Mouse (Mus musculus) liver, embryonic 12.5 days (tissue): ENCODE results near the gene Rgl1. TPM values are rescaled to one million over a fixed set of nuclear protein-coding genes. Genes with fewer than 3 reads are reported as not detected.
A peak's percentile ranks its signal among the peaks of the same experiment; 100 is the strongest.

Experiments used
- ATAC-seq: fragments of 200-750 bp; cut with Nextera tagmentation; 2 replicates; pipeline ENCODE4 v1.8.0; 2017; ENCODE audit warnings: moderate number of reproducible peaks, mild to moderate bottlenecking, moderate library complexity
- H3K27ac ChIP-seq: fragments of 300-500 bp; sonication (generic); 2 replicates; pipeline ENCODE4 v1.5.1; 2016; ENCODE audit warnings: mild to moderate bottlenecking
- H3K27me3 ChIP-seq: fragments of 300-500 bp; sonication (generic); replicated peaks from 2 replicates; pipeline ENCODE4 v1.6.1; 2016; ENCODE audit warnings: mild to moderate bottlenecking, moderate library complexity
- H3K36me3 ChIP-seq: fragments of 300-500 bp; sonication (generic); 2 replicates; pipeline ENCODE4 v1.6.1; 2016; ENCODE audit warnings: mild to moderate bottlenecking, moderate library complexity
- H3K4me1 ChIP-seq: fragments of 300-500 bp; sonication (generic); 2 replicates; pipeline ENCODE4 v1.6.1; 2016
- H3K4me2 ChIP-seq: fragments of 300-500 bp; sonication (generic); 2 replicates; pipeline ENCODE4 v1.6.1; 2016; ENCODE audit warnings: mild to moderate bottlenecking, moderate library complexity
- H3K4me3 ChIP-seq: fragments of 300-500 bp; sonication (generic); 2 replicates; pipeline ENCODE4 v1.5.1; 2016; ENCODE audit warnings: mild to moderate bottlenecking, moderate library complexity
- H3K9ac ChIP-seq: fragments of 300-500 bp; sonication (generic); 2 replicates; pipeline ENCODE4 v1.6.1; 2016; ENCODE audit warnings: mild to moderate bottlenecking, moderate library complexity
- H3K9me3 ChIP-seq: fragments of 300-500 bp; sonication (generic); replicated peaks from 2 replicates; pipeline ENCODE4 v1.6.1; 2016; ENCODE audit warnings: mild to moderate bottlenecking, moderate library complexity
- WGBS: fragments of 180-500 bp; shearing (Covaris S2); methylation state at CpG from one replicate; pipeline ENCODE4 v1.1.7; 2016; ENCODE audit not compliant: insufficient replicate concordance; 5-methylcytosine and 5-hydroxymethylcytosine counted together
- polyA plus RNA-seq: library from polyadenylated mRNA; unstranded; fragments of >200 nt; fragmentation: Nextera tagmentation; extraction: Ambion mirVana; gene quantifications from 2 replicates; pipeline ENCODE4 v1.2.1, GENCODE M21; 2016

The Rgl1 gene
- polyA plus RNA-seq, 1 experiment from 2014 or later, result 12.5 TPM

GRCm38 (mm10) chr1:152605895-152606625 lies 160.1 kb downstream of the Rgl1 start:
- no peak for ATAC-seq
- peaks cover 30% of the 10 kb centered on the region for H3K4me1 ChIP-seq
- no peaks in the 10 kb centered on the region for H3K36me3 ChIP-seq
- no peaks in the 10 kb centered on the region for H3K9me3 ChIP-seq
- H3K4me3 ChIP-seq, result no peak overlapping the region
- no peak overlapping the region for H3K9ac ChIP-seq
- no peaks in the 10 kb centered on the region for H3K27me3 ChIP-seq
- H3K27ac ChIP-seq, result no peak overlapping the region
- WGBS, result 30% methylated on average over 5 of the region's 5 CpGs
- H3K4me2 ChIP-seq, result no peak overlapping the region

- Histone ChIP-seq H3K9me3 (no peaks in the 10 kb centered on the region), H3K4me1 (peaks cover 30% of the 10 kb centered on the region), H3K27me3 (no peaks in the 10 kb centered on the region), H3K27ac (no peak overlapping the region), H3K4me3 (no peak overlapping the region), H3K9ac (no peak overlapping the region), H3K4me2 (no peak overlapping the region), H3K36me3 (no peaks in the 10 kb centered on the region)
- WGBS, result 75% methylated on average over 6 of the region's 6 CpGs
- ATAC-seq, result no peak
Measured at GRCm38 (mm10) chr1:152604147-152604546, 162.0 kb downstream of the Rgl1 start.

GRCm38 (mm10) chr1:152603628-152604027 lies 162.5 kb downstream of the Rgl1 start:
- peaks cover 35% of the 10 kb centered on the region for H3K4me1 ChIP-seq
- no peak overlapping the region for H3K4me3 ChIP-seq
- H3K4me2 ChIP-seq, result no peak overlapping the region
- no peaks in the 10 kb centered on the region for H3K36me3 ChIP-seq
- H3K9me3 ChIP-seq, result no peaks in the 10 kb centered on the region
- no peak for ATAC-seq
- no peak overlapping the region for H3K9ac ChIP-seq
- 75% methylated on average over 9 of the region's 9 CpGs for WGBS
- no peak overlapping the region for H3K27ac ChIP-seq
- no peaks in the 10 kb centered on the region for H3K27me3 ChIP-seq

GRCm38 (mm10) chr1:152600494-152600893 lies 165.7 kb downstream of the Rgl1 start:
- no peak for ATAC-seq
- H3K4me1 ChIP-seq, result peaks cover 34% of the 10 kb centered on the region
- H3K27ac ChIP-seq, result no peak overlapping the region
- H3K9ac ChIP-seq, result no peak overlapping the region
- H3K36me3 ChIP-seq, result no peaks in the 10 kb centered on the region
- no peaks in the 10 kb centered on the region for H3K9me3 ChIP-seq
- no peaks in the 10 kb centered on the region for H3K27me3 ChIP-seq
- 60% methylated on average over 2 of the region's 2 CpGs for WGBS
- no peak overlapping the region for H3K4me3 ChIP-seq
- H3K4me2 ChIP-seq, result no peak overlapping the region

GRCm38 (mm10) chr1:152599347-152599746 lies 166.8 kb downstream of the Rgl1 start:
- Histone ChIP-seq H3K27ac (no peak overlapping the region), H3K4me1 (peaks cover 45% of the 10 kb centered on the region)

GRCm38 (mm10) chr1:152594690-152595089 lies 171.5 kb downstream of the Rgl1 start:
- H3K27ac ChIP-seq, result peak overlapping the region; percentile 61
- ATAC-seq, result no peak
- H3K27me3 ChIP-seq, result no peaks in the 10 kb centered on the region
- H3K4me1 ChIP-seq, result peaks cover 70% of the 10 kb centered on the region
- H3K36me3 ChIP-seq, result no peaks in the 10 kb centered on the region
- H3K9me3 ChIP-seq, result no peaks in the 10 kb centered on the region
- H3K4me3 ChIP-seq, result no peak overlapping the region
- 16% methylated on average over 5 of the region's 5 CpGs for WGBS
- H3K9ac ChIP-seq, result no peak overlapping the region
- no peak overlapping the region for H3K4me2 ChIP-seq

More at GRCm38 (mm10) chr1:152599347-152599746, 166.8 kb downstream of the Rgl1 start:
- 27% methylated on average over 8 of the region's 8 CpGs for WGBS
- Histone ChIP-seq H3K27me3 (no peaks in the 10 kb centered on the region), H3K4me2 (no peak overlapping the region), H3K36me3 (no peaks in the 10 kb centered on the region), H3K9me3 (no peaks in the 10 kb centered on the region), H3K4me3 (no peak overlapping the region), H3K9ac (no peak overlapping the region)
- no peak for ATAC-seq

GRCm38 (mm10) chr1:152593831-152594549 lies 172.2 kb downstream of the Rgl1 start:
- ATAC-seq, result no peak
- no peak overlapping the region for H3K4me3 ChIP-seq
- WGBS, result 74% methylated on average over 9 of the region's 9 CpGs
- no peak overlapping the region for H3K9ac ChIP-seq
- H3K9me3 ChIP-seq, result no peaks in the 10 kb centered on the region
- peak overlapping the region; percentile 88 for H3K27ac ChIP-seq
- no peaks in the 10 kb centered on the region for H3K36me3 ChIP-seq
- H3K4me1 ChIP-seq, result peaks cover 68% of the 10 kb centered on the region
- no peak overlapping the region for H3K4me2 ChIP-seq
- no peaks in the 10 kb centered on the region for H3K27me3 ChIP-seq

- H3K9me3 ChIP-seq, result no peaks in the 10 kb centered on the region
- no peaks in the 10 kb centered on the region for H3K36me3 ChIP-seq
- WGBS, result 79% methylated on average over 7 of the region's 7 CpGs
- ATAC-seq, result peak; percentile 60
- H3K4me1 ChIP-seq, result peaks cover 62% of the 10 kb centered on the region
- no peak overlapping the region for H3K4me3 ChIP-seq
- no peak overlapping the region for H3K9ac ChIP-seq
- no peaks in the 10 kb centered on the region for H3K27me3 ChIP-seq
- peak overlapping the region; percentile 88 for H3K27ac ChIP-seq
- peak overlapping the region; percentile 62 for H3K4me2 ChIP-seq
Measured at GRCm38 (mm10) chr1:152593382-152593781, 172.8 kb downstream of the Rgl1 start.

GRCm38 (mm10) chr1:152592609-152593008 lies 173.5 kb downstream of the Rgl1 start:
- peak overlapping the region; percentile 62 for H3K4me2 ChIP-seq

GRCm38 (mm10) chr1:152591746-152592498 lies 174.2 kb downstream of the Rgl1 start:
- Histone ChIP-seq H3K27me3 (peaks cover 4% of the 10 kb centered on the region; the same call in 1 of the 2 replicates), H3K9me3 (no peaks in the 10 kb centered on the region), H3K4me3 (peak overlapping the region; percentile 25), H3K36me3 (no peaks in the 10 kb centered on the region), H3K27ac (peak overlapping the region; percentile 88), H3K4me1 (peaks cover 60% of the 10 kb centered on the region), H3K4me2 (peak overlapping the region; percentile 62), H3K9ac (peak overlapping the region; percentile 42)
- 75% methylated on average over 13 of the region's 15 CpGs for WGBS
- peak; percentile 78 for ATAC-seq

More at GRCm38 (mm10) chr1:152592609-152593008, 173.5 kb downstream of the Rgl1 start:
- H3K27me3 ChIP-seq, result no peaks in the 10 kb centered on the region
- peak; percentile 99 for ATAC-seq
- H3K4me1 ChIP-seq, result peaks cover 60% of the 10 kb centered on the region
- H3K9ac ChIP-seq, result peak overlapping the region; percentile 42
- peak overlapping the region; percentile 88 for H3K27ac ChIP-seq
- H3K36me3 ChIP-seq, result no peaks in the 10 kb centered on the region
- 40% methylated on average over 6 of the region's 6 CpGs for WGBS
- peak overlapping the region; percentile 25 for H3K4me3 ChIP-seq
- H3K9me3 ChIP-seq, result no peaks in the 10 kb centered on the region

GRCm38 (mm10) chr1:152590321-152590720 lies 175.8 kb downstream of the Rgl1 start:
- WGBS, result 77% methylated on average over 5 of the region's 5 CpGs
- Histone ChIP-seq H3K27ac (no peak overlapping the region), H3K4me2 (no peak overlapping the region), H3K27me3 (peaks cover 12% of the 10 kb centered on the region; the same call in 1 of the 2 replicates), H3K4me3 (no peak overlapping the region), H3K9me3 (no peaks in the 10 kb centered on the region), H3K9ac (no peak overlapping the region), H3K36me3 (no peaks in the 10 kb centered on the region), H3K4me1 (peaks cover 54% of the 10 kb centered on the region)
- ATAC-seq, result no peak
